19 mouse cellular contexts compared by ENCODE assay signal in the genomic region with DNA sequence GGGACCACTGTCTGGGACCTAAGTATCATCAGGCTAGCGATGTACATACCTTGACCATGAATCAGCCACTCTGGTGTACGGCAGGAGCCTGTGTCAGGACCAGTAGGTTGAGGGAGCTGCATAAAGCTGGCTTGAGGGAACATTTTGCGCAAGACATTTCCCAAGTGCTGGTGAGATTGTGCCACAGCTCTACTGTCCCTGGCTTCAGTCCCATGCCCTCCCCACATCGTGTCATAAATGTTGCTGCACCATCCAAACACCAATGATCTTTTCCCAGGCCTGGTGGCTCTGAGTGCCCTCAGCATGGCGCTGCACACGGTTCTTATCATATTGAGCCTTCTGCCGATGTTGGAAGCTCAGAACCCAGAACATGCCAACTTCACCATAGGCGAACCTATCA. TPM values are rescaled to one million over a fixed set of nuclear protein-coding genes. Genes with fewer than 3 reads are reported as not detected.
DNase-seq lines count a peak whose midpoint lies in the region; ATAC-seq lines count a peak whose summit lies in the region.
"Had no signal": no experiment of that assay in that cellular context is flagged by ENCODE, and none has a peak within 500 bp of the region (broad histone marks: within the 10 kb centered on the region; RNA-seq: fewer than 3 reads in every experiment).

A gene (plus strand): TSS at position 266 of the 400 bp plus-strand sequence.

- no peaks in the 10 kb centered on the region for H3K27me3 ChIP-seq in hindbrain, embryonic 14.5 days (ENCODE audit: control insufficient read depth, insufficient read depth, low read length)
- H3K27me3 ChIP-seq: heart, embryonic 12.5 days; hindbrain, embryonic 12.5 days had no signal

- H3K27ac ChIP-seq in hindbrain, embryonic 14.5 days: no peak within 1 kb of the TSS
- H3K27ac ChIP-seq: hindbrain, embryonic 12.5 days; layer of hippocampus, adult 2 months; macrophage had no signal

- H3K4me3 ChIP-seq in hindbrain, embryonic 14.5 days (replicated peaks; ENCODE audit: low read length): no peak within 1 kb of the TSS
- H3K4me3 ChIP-seq: heart, embryonic 12.5 days; hindbrain, embryonic 12.5 days; layer of hippocampus, adult 2 months had no signal

- H3K9ac ChIP-seq in hindbrain, embryonic 14.5 days: no peak within 1 kb of the TSS
- H3K9ac ChIP-seq: heart, embryonic 12.5 days; hindbrain, embryonic 12.5 days had no signal

- no peaks in the 10 kb centered on the region for H3K36me3 ChIP-seq in hindbrain, embryonic 14.5 days (replicated peaks; ENCODE audit: control insufficient read depth, insufficient read depth)
- H3K36me3 ChIP-seq: heart, embryonic 12.5 days; hindbrain, embryonic 12.5 days had no signal

- ATAC-seq in hindbrain, embryonic 14.5 days (ENCODE audit: low FRiP score): no peak

- peak; percentile 16 to 19 for DNase-seq in cerebellum, postnatal 10 days
- no peak for DNase-seq in cerebellum, postnatal 25 days
- DNase-seq in 3T3-L1 (ENCODE audit: low read depth, low spot score): peak; percentile 65
- peak; percentile 59 to 69 for DNase-seq in adrenal gland, postnatal 36 days
- peak; percentile 69 for DNase-seq in lung, postnatal 36 days
- no peak for DNase-seq in hindbrain, embryonic 14.5 days (ENCODE audit: low spot score)
- no peak for DNase-seq in kidney, postnatal 14 days
- DNase-seq in cerebellum, adult 11-12 months: no peak
- DNase-seq: B cell, adult 2 months; cerebellum, postnatal 14 days; kidney, adult 8-10 months; thymus, adult 18-20 months had no signal

- no peak within 1 kb of the TSS for H3K4me2 ChIP-seq in hindbrain, embryonic 14.5 days (replicated peaks)
- H3K4me2 ChIP-seq: heart, embryonic 12.5 days; hindbrain, embryonic 12.5 days had no signal

- no peaks in the 10 kb centered on the region for H3K9me3 ChIP-seq in hindbrain, embryonic 14.5 days (ENCODE audit: control insufficient read depth, low read length)
- H3K9me3 ChIP-seq: heart, embryonic 12.5 days; hindbrain, embryonic 12.5 days had no signal

- H3K4me1 ChIP-seq in hindbrain, embryonic 14.5 days (replicated peaks; ENCODE audit: control insufficient read depth, insufficient read depth, low read length): no peaks in the 10 kb centered on the region
- H3K4me1 ChIP-seq: heart, embryonic 12.5 days; hindbrain, embryonic 12.5 days had no signal

- 93% methylated on average over 8 of the region's 8 CpGs for WGBS in hindbrain, embryonic 14.5 days

RNA-seq across cellular contexts. Expression of the gene that starts here (rescaled TPM):
- total RNA-seq in adrenal gland, postnatal 36 days (2021): 10 to 100 TPM; 38.6 to 61.1 TPM
- polyA plus RNA-seq in hindbrain, embryonic 14.5 days (2014; fragmentation: Nextera tagmentation; extraction: Ambion mirVana): not detected in 2 replicates
- total RNA-seq: layer of hippocampus, adult 2 months; left cerebral cortex, postnatal 25 days; midbrain, postnatal 0 days had no signal
- polyA plus RNA-seq: heart, embryonic 12.5 days; hindbrain, embryonic 12.5 days; midbrain, postnatal 0 days; small intestine, adult 2 months had no signal

Comparison
In these comparisons a context has a peak if more than half of its experiments do, and no peak if none do; other contexts are left out.
1. DNase-seq: peak in cerebellum, postnatal 10 days (2 of 2), 3T3-L1 (single experiment), adrenal gland, postnatal 36 days (2 of 2) and lung, postnatal 36 days (single experiment); none in cerebellum, postnatal 25 days (0 of 2), hindbrain, embryonic 14.5 days (single experiment), kidney, postnatal 14 days (single experiment) and cerebellum, adult 11-12 months (single experiment).